Mouse (Mus musculus) ovary, postnatal 14 days (tissue): ENCODE results near the gene Lama5.

Source experiments
- DNase-seq: peaks from one replicate; pipeline ENCODE4 v3.0.0; 2022; ENCODE audit warnings: low spot score

The Lama5 gene

DNA sequence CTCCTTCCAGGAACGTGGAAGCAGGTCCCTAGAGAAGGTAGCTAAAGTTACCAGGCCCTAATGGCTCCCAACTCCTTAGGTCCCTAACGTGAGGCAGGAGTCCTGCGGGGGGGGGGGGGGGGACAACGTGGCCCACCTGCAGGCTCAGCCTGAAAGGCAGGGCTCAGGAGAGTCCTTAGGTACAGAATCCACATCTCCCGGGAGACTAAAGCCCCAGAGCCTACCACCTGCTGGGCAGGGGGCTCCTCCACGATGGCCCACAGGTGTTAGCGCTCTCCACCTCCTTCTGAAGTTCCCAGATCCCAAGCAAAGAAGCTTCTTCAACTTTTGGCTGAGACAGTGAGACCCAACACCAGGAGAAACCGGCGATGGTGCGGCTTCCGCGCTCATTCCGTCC is 1.0 kb downstream of the Lama5 start:
- no peak for DNase-seq

DNA sequence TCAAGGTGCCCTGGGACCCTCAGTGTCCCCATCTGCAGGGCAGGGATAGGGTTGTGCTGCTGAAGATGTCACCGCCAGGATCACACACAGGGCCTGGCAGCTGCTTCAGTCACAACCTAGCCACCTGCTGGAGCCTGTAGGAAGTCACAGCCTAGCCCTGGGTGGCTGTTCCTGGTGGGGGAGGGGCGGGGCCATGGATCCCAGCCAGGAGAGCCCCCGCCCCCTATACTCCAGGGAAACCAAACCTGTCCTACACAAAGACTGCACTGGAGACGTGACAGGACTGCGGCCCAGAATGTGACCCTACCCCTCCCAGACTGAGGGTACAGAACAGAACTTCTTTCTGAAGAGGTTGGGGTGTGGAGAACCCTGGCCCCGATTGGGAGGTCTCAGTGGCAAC is 3.4 kb downstream of the Lama5 start:
- no peak for DNase-seq

GRCm38 (mm10) chr2:180221051-180221450 is 4.6 kb downstream of the Lama5 start:
- DNase-seq, result no peak

GRCm38 (mm10) chr2:180220165-180220564 is 5.5 kb downstream of the Lama5 start:
- no peak for DNase-seq

- DNase-seq, result no peak
Measured at GRCm38 (mm10) chr2:180219145-180219943, 6.3 kb downstream of the Lama5 start.

DNA sequence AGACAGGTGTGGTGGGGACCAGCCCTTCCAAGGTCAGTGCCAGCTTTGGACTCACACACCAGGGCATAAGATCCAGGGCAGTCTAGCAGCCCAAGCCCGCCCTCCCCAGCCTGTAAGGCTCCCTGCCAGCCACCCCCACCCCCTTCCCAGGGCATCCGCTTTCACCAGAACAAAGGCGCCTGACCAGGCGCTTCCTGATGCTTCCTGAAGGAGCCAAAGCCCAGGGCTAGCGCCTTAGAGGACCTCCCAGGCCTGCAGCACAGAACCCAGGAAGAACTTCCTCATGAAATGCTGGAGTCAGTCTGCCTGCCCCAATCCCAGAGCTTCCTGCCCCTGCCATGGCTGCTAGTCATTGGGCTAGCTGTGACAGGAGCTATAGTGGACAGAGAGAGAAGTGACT is 7.0 kb downstream of the Lama5 start:
- DNase-seq, result no peak

GRCm38 (mm10) chr2:180218241-180218640 is 7.4 kb downstream of the Lama5 start:
- no peak for DNase-seq

DNA sequence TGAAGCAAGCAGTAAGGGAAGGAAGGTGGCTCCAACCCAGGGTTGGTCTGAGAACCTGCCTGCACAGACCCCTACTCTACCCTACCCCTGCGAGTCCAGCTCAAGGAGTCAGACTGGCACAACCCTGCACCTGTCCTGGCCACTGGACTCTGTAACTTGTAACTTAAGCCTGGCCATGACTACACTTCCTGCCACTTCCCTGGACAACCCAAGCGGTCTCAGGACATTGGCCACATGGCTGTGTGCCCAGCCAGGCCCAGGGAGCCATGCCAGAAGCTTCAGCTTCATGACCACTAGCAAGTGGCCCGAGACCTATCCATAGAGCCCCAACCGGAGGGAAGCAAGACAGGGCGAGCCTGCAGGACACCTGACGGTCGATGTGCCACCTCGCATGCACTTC is 8.1 kb downstream of the Lama5 start:
- no peak for DNase-seq

DNA sequence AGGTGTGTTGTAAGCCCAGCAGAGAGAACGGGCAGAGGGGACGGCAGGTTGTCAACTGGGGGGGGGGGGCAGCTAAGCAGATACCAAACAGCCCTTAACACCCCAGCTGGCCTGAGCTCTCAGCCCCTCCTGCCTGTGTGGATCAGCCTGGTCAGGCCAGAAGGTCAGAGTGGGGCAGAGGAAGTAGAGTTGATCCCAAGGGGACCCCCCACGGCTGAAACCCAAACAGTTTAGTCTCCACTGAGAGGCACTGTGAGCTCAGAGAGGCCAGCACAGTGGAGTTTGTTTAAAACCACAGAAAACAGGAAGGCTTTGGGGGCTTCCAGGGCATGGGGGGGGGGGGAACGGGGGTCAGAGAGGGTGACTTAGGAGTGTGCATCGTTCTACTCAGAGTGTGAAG is 8.7 kb downstream of the Lama5 start:
- no peak for DNase-seq

GRCm38 (mm10) chr2:180215951-180216350 is 9.7 kb downstream of the Lama5 start:
- DNase-seq, result no peak

GRCm38 (mm10) chr2:180215011-180215461 is 10.6 kb downstream of the Lama5 start:
- no peak for DNase-seq

DNA sequence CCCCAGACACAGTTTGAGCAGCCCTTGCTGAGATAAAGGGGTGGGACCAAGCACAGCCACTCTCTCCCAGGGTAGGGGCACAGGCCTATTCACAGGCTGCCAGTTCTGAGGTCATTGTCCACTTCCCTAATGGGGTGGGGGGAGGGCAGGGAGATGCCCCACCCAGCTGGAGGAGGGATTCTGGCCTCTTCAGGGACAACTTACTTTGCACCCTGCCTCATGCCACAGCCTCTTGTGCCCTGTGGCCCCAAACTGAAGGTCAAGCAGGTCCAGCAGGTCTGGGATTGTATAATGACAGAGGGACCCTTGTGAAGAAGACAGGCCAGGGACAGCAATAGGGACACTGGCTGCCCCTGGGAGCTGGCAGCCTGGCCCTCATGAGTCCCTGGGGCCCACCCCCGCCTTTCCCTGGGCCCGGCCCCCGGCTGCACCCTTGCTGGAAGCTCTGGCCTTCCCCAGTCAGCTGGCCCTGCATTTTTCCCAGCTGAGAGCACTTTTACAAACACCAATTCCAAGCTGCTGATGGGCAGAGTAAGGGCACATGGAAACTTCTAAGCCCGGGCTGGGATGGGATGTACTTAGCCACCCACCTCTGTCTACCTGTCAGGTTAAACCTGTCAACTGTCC is 11.2 kb downstream of the Lama5 start:
- DNase-seq, result no peak

GRCm38 (mm10) chr2:180212255-180212654 is 13.4 kb downstream of the Lama5 start:
- no peak for DNase-seq

- DNase-seq, result no peak
Measured at GRCm38 (mm10) chr2:180208976-180209375, 16.7 kb downstream of the Lama5 start.

DNA sequence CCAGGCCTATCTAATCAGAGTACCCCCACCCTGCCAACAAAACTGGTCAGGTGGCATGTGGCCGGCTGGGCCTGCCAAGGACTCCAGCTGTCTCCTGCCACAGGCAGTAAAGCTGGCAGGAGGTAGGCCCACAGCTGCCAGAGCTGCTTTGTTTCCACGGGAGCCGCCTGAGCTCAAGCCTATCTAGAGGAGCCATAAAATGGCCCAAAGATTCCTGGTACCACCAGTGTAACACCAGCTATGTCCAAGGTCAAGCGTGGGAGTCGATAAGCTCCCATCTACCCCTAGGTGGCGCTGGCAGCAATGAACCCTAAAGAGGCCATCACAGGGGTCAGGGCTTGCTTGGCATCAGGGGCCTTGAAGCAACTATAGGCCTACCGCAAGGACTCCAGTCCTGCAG is 17.8 kb downstream of the Lama5 start:
- no peak for DNase-seq

DNA sequence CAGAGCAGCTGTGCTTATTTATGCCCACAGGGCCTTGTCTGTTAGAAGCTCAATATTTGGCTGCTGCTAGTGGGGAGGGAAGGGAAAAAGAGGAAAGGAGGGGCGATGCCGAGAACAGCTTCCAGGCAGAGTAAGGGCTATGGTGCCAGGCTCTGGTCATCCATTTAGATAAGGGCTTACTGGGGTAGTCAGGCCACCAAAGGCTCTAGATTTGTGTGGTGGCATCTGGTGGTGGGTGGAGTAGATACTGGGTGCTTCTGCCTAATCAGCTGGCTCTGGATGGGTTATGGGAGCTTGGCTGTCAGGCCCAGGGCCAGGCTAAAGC is 19.7 kb downstream of the Lama5 start:
- DNase-seq, result no peak

GRCm38 (mm10) chr2:180205083-180205955 is 20.3 kb downstream of the Lama5 start:
- no peak for DNase-seq

DNA sequence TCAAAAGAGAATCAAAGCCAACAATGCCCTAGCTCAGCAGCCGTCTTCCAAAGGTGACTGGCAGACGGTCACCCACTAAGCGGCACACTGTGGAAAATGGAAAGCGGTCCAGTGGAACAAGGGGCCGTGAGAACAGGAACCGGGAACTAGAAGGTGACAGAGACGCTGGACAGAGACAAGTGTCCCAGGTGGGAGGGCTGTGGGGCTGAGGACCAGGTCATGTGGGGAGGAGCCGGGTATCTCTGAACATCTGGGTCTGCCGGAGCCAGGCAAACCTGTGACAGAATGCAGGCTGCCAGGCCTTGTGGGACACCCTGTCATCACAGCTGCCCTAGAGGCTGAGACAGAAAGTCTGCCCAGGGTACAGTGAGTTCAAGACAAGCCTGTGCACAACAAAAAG is 21.2 kb downstream of the Lama5 start:
- DNase-seq, result no peak

DNA sequence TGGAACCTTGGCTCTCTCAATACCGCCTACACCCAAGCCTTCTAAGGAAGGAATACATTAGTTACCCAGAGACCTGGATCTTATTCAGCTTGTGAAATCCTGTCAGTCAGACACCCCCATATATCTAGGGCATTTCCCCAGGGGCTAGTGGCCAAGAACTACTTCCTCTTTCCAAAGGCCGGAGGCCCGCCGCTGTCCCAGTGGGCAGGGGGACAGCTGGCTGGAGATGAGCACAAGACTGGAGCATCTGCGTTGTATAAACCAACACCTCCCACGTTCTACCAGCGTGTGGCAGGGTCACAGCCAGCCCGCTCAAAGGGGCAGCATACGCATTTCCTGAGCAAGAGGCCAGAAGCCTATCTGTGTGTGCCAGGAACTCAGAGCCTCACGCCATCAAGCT is 22.9 kb downstream of the Lama5 start:
- no peak for DNase-seq

DNA sequence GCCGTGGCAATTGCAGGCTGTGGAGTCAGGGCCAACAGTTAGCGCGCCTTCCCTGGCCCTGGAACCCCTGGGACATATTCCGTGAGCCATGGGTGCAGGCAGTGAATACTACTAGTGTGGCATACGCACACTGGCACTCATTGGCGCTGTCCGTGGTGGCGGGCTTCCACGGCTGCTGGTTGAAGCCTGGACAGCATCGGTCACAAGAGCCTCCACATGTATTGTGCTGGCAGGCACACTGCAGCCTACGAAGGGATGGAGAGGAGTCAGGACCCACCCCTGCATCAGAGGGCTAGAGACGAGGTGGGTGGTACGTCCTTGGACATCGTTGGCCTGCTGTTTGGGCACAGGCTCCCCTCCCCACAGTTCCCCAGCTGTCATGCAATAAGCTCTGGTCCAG is 23.4 kb downstream of the Lama5 start:
- no peak for DNase-seq

- no peak for DNase-seq
Measured at GRCm38 (mm10) chr2:180201303-180201702, 24.4 kb downstream of the Lama5 start.

- DNase-seq, result no peak
Measured at GRCm38 (mm10) chr2:180200681-180201080, 25.0 kb downstream of the Lama5 start.

GRCm38 (mm10) chr2:180198782-180199181 is 26.9 kb downstream of the Lama5 start:
- DNase-seq, result no peak
